Mouse (Mus musculus): ENCODE results near the gene Ppia. TPM values are rescaled to one million over a fixed set of nuclear protein-coding genes. Genes with fewer than 3 reads are reported as not detected.

The Ppia gene
- total and polyA plus RNA-seq, 2 experiments from 2014 or later = 2,268 to 3,654 TPM

DNA sequence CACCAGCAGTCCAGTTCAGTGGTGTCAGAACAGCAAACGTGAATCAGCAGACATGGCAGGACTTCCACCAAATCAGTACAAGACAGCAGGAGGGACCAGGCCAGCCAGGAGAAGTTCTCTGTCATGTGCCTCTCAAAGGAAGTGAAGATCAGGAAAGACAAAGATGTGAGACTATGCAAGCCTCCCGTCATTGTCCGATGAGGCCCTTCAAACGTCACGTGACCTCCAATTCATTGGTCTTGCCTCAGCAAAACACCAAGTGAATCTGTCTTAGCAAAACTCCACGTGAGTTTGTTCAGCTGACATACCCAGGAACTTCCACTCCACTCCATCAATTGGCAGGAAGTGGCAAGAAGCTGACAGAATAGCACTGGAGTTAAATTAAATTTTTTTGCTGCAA lies 40.8 kb downstream of the Ppia start:
- no peaks in the 10 kb centered on the region for H3K9me3 ChIP-seq (replicated peaks; ENCODE audit: control insufficient read depth, low read length)
- TF ChIP-seq CTCF (IDR thresholded peaks at IDR 0.05; ENCODE audit: low read depth) = no peak
- no peaks in the 10 kb centered on the region for H3K4me1 ChIP-seq (ENCODE audit: control insufficient read depth, insufficient read depth)
- no peak overlapping the region for H3K27ac ChIP-seq (ENCODE audit: low read depth)
- no peaks in the 10 kb centered on the region for H3K36me3 ChIP-seq (replicated peaks; ENCODE audit: control insufficient read depth, insufficient read depth, low read length)
- no peak overlapping the region for H3K4me2 ChIP-seq (ENCODE audit: low read depth, low read length)
- ATAC-seq (ENCODE audit: insufficient read depth, low read depth) = no peak
- no peak for DNase-seq (ENCODE audit: low spot score)
- no peaks in the 10 kb centered on the region for H3K27me3 ChIP-seq (ENCODE audit: control insufficient read depth, insufficient read depth, low read length)
- 58% methylated on average over 6 of the region's 6 CpGs for WGBS
- no peak overlapping the region for H3K9ac ChIP-seq (replicated peaks; ENCODE audit: low read depth, low read length)
- H3K4me3 ChIP-seq (ENCODE audit: low read depth, low read length) = no peak overlapping the region

DNA sequence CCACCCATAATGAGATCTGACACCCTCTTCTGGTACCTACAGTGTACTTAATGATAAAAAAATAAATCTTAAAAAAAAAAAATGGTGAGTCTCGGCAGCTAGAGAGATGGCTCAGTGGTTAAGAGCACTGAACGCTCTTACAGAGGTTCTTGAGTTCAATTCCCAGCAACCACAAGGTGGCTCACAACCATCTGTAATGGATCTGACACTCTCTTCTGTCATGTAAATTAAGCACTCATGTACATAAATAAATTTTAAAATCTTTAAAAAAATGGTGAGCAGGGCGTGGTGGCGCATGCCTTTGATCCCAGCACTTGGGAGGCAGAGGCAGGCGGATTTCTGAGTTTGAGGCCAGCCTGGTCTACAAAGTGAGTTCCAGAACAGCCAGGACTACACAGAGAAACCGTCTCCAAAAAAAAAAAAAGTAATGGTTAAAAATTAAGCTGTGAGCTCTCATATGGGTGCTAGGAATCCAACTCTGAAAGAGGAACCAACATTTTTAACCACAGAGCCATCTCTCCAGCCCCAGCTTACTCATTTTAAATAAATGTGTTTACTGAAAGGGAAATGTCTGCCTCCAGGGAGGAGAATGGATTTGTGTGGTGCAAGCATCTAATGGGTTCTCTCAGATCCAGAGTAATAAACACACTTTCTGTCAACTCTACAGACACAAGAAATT lies 48.1 kb downstream of the Ppia start:
- no peak overlapping the region for H3K9ac ChIP-seq (replicated peaks; ENCODE audit: low read depth, low read length)
- TF ChIP-seq CTCF (IDR thresholded peaks at IDR 0.05; ENCODE audit: low read depth) (no peak), EP300 (IDR thresholded peaks at IDR 0.05; ENCODE audit: low read depth) (no peak)

DNA sequence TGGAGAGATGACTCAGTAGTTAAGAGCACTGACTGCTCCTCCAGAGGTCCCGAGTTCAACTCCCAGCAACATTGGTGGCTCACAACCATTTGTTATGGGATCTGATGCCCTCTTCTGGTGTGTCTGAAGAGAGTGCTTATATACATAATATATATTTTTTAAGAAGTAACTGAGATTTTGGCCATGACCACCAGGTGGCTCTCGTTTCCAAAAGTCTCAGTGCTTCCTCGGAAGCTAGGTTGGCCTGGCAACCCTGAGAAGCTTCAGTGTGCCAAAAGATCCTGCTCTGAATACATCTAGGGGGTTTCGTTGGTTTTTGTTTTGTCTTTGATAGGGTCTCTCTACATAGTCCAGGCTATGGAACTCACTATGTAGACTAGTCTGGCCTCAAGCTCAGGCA lies 49.9 kb downstream of the Ppia start:
- Histone ChIP-seq H3K27me3 (ENCODE audit: control insufficient read depth, insufficient read depth, low read length) (no peaks in the 10 kb centered on the region), H3K4me2 (ENCODE audit: low read depth, low read length) (no peak overlapping the region), H3K4me3 (ENCODE audit: low read depth, low read length) (no peak overlapping the region), H3K9ac (replicated peaks; ENCODE audit: low read depth, low read length) (no peak overlapping the region), H3K27ac (ENCODE audit: low read depth) (no peak overlapping the region), H3K36me3 (replicated peaks; ENCODE audit: control insufficient read depth, insufficient read depth, low read length) (peaks cover 13% of the 10 kb centered on the region), H3K9me3 (replicated peaks; ENCODE audit: control insufficient read depth, low read length) (no peaks in the 10 kb centered on the region), H3K4me1 (ENCODE audit: control insufficient read depth, insufficient read depth) (peaks cover 7% of the 10 kb centered on the region)
- ATAC-seq (ENCODE audit: insufficient read depth, low read depth) (no peak), DNase-seq (ENCODE audit: low spot score) (peak; percentile 86)
- TF ChIP-seq CTCF (IDR thresholded peaks at IDR 0.05; ENCODE audit: low read depth) (peak; percentile 74), EP300 (IDR thresholded peaks at IDR 0.05; ENCODE audit: low read depth) (no peak)
- 25% methylated on average over 4 of the region's 4 CpGs for whole genome bisulfite sequencing

More for the DNA sequence above, 48.1 kb downstream of the Ppia start:
- H3K9me3 ChIP-seq (replicated peaks; ENCODE audit: control insufficient read depth, low read length) = no peaks in the 10 kb centered on the region
- peaks cover 13% of the 10 kb centered on the region for H3K36me3 ChIP-seq (replicated peaks; ENCODE audit: control insufficient read depth, insufficient read depth, low read length)
- H3K4me2 ChIP-seq (ENCODE audit: low read depth, low read length) = no peak overlapping the region
- H3K4me3 ChIP-seq (ENCODE audit: low read depth, low read length) = no peak overlapping the region
- ATAC-seq (ENCODE audit: insufficient read depth, low read depth) = no peak
- WGBS = 87% methylated on average over 6 of the region's 6 CpGs
- no peak for DNase-seq (ENCODE audit: low spot score)
- no peaks in the 10 kb centered on the region for H3K4me1 ChIP-seq (ENCODE audit: control insufficient read depth, insufficient read depth)
- no peak overlapping the region for H3K27ac ChIP-seq (ENCODE audit: low read depth)
- H3K27me3 ChIP-seq (ENCODE audit: control insufficient read depth, insufficient read depth, low read length) = no peaks in the 10 kb centered on the region

DNA sequence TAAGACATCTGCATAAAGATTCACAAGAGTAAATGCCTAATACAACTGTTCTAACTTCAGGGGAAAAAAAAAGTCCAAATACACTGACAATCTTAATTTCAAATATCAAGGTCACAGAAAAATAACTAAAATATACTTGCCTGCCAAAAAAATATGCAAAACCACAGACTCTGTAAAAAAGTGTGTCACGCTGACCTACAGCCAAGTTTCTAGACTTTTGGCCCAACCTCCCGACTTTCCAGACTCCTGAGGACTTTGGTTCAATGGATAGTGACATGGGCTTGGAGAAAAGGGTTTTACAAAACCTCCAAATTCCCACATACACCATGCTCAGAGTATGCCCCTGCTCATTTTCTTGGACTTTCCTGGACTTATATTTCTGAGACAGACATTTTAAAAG lies 53.3 kb downstream of the Ppia start:
- Histone ChIP-seq H3K27ac (ENCODE audit: low read depth) (no peak overlapping the region), H3K9me3 (replicated peaks; ENCODE audit: control insufficient read depth, low read length) (no peaks in the 10 kb centered on the region), H3K4me1 (ENCODE audit: control insufficient read depth, insufficient read depth) (peaks cover 23% of the 10 kb centered on the region), H3K4me2 (ENCODE audit: low read depth, low read length) (no peak overlapping the region), H3K4me3 (ENCODE audit: low read depth, low read length) (no peak overlapping the region), H3K27me3 (ENCODE audit: control insufficient read depth, insufficient read depth, low read length) (no peaks in the 10 kb centered on the region), H3K36me3 (replicated peaks; ENCODE audit: control insufficient read depth, insufficient read depth, low read length) (peaks cover 13% of the 10 kb centered on the region), H3K9ac (replicated peaks; ENCODE audit: low read depth, low read length) (no peak overlapping the region)
- DNase-seq (ENCODE audit: low spot score) (no peak), ATAC-seq (ENCODE audit: insufficient read depth, low read depth) (no peak)
- 61% methylated on average over 2 of the region's 2 CpGs for WGBS
- TF ChIP-seq CTCF (IDR thresholded peaks at IDR 0.05; ENCODE audit: low read depth) (no peak), EP300 (IDR thresholded peaks at IDR 0.05; ENCODE audit: low read depth) (no peak)

Small RNA genes lying within 50 kb of the gene (microRNA-seq; reads per million reads assigned to microRNA genes)
- gene Mir7651 = 0.89 reads per million

Other genes starting within 250 kb of the Ppia start
- gene A730071L15Rik, start 215.4 kb upstream of the Ppia start, total RNA-seq (2014; rRNA removed; ENCODE audit: low replicate concordance) = not detected in 2 replicates
- 0.30 and 0.41 TPM in 2 replicates for gene A730071L15Rik, start 215.4 kb upstream of the Ppia start, polyA plus RNA-seq (2015; fragmentation: Nextera tagmentation; extraction: Ambion mirVana)
- 37.0 and 37.8 TPM in 2 replicates for gene Nudcd3, start 215.0 kb upstream of the Ppia start, total RNA-seq (2014; rRNA removed; ENCODE audit: low replicate concordance)
- 25.0 and 29.2 TPM in 2 replicates for gene Nudcd3, start 215.0 kb upstream of the Ppia start, polyA plus RNA-seq (2015; fragmentation: Nextera tagmentation; extraction: Ambion mirVana)
- gene Npc1l1, start 185.3 kb upstream of the Ppia start, total RNA-seq (2014; rRNA removed; ENCODE audit: low replicate concordance) = not detected in 2 replicates
- gene Npc1l1, start 185.3 kb upstream of the Ppia start, polyA plus RNA-seq (2015; fragmentation: Nextera tagmentation; extraction: Ambion mirVana) = 0.04 TPM in 1 of 2 replicates, not detected in the other
- gene Ddx56, start 147.7 kb upstream of the Ppia start, total RNA-seq (2014; rRNA removed; ENCODE audit: low replicate concordance) = 45.5 and 46.1 TPM in 2 replicates
- gene Ddx56, start 147.7 kb upstream of the Ppia start, polyA plus RNA-seq (2015; fragmentation: Nextera tagmentation; extraction: Ambion mirVana) = 41.2 and 41.4 TPM in 2 replicates
- 93.4 and 124 TPM in 2 replicates for gene Tmed4, start 140.6 kb upstream of the Ppia start, total RNA-seq (2014; rRNA removed; ENCODE audit: low replicate concordance)
- 83.7 and 90.5 TPM in 2 replicates for gene Tmed4, start 140.6 kb upstream of the Ppia start, polyA plus RNA-seq (2015; fragmentation: Nextera tagmentation; extraction: Ambion mirVana)
- gene Ogdh, start 123.8 kb upstream of the Ppia start, total RNA-seq (2014; rRNA removed; ENCODE audit: low replicate concordance) = 412 and 435 TPM in 2 replicates
- gene Ogdh, start 123.8 kb upstream of the Ppia start, polyA plus RNA-seq (2015; fragmentation: Nextera tagmentation; extraction: Ambion mirVana) = 328 and 338 TPM in 2 replicates
- gene Zmiz2, start 26.4 kb upstream of the Ppia start, total RNA-seq (2014; rRNA removed; ENCODE audit: low replicate concordance) = 42.3 and 45.4 TPM in 2 replicates
- gene Zmiz2, start 26.4 kb upstream of the Ppia start, polyA plus RNA-seq (2015; fragmentation: Nextera tagmentation; extraction: Ambion mirVana) = 6.9 and 7.0 TPM in 2 replicates
- gene H2afv, start 29.0 kb downstream of the Ppia start, total RNA-seq (2014; rRNA removed; ENCODE audit: low replicate concordance) = 106 and 157 TPM in 2 replicates
- gene H2afv, start 29.0 kb downstream of the Ppia start, polyA plus RNA-seq (2015; fragmentation: Nextera tagmentation; extraction: Ambion mirVana) = 213 and 232 TPM in 2 replicates
- gene Purb, start 60.5 kb downstream of the Ppia start, total RNA-seq (2014; rRNA removed; ENCODE audit: low replicate concordance) = 40.4 and 48.4 TPM in 2 replicates
- gene Purb, start 60.5 kb downstream of the Ppia start, polyA plus RNA-seq (2015; fragmentation: Nextera tagmentation; extraction: Ambion mirVana) = 18.4 and 22.0 TPM in 2 replicates
- 0.65 and 1.6 TPM in 2 replicates for gene Myo1g, start 105.5 kb downstream of the Ppia start, total RNA-seq (2014; rRNA removed; ENCODE audit: low replicate concordance)
- 0.49 and 0.56 TPM in 2 replicates for gene Myo1g, start 105.5 kb downstream of the Ppia start, polyA plus RNA-seq (2015; fragmentation: Nextera tagmentation; extraction: Ambion mirVana)
- gene Ccm2, start 131.4 kb downstream of the Ppia start, total RNA-seq (2014; rRNA removed; ENCODE audit: low replicate concordance) = 54.4 and 56.9 TPM in 2 replicates
- gene Ccm2, start 131.4 kb downstream of the Ppia start, polyA plus RNA-seq (2015; fragmentation: Nextera tagmentation; extraction: Ambion mirVana) = 38.4 and 41.9 TPM in 2 replicates
- 0.95 and 2.5 TPM in 2 replicates for gene Nacad, start 190.6 kb downstream of the Ppia start, total RNA-seq (2014; rRNA removed; ENCODE audit: low replicate concordance)
- gene Nacad, start 190.6 kb downstream of the Ppia start, polyA plus RNA-seq (2015; fragmentation: Nextera tagmentation; extraction: Ambion mirVana) = 1.2 TPM in 2 replicates
- 62.5 and 82.9 TPM in 2 replicates for gene Tbrg4, start 210.6 kb downstream of the Ppia start, total RNA-seq (2014; rRNA removed; ENCODE audit: low replicate concordance)
- 52.5 and 65.8 TPM in 2 replicates for gene Tbrg4, start 210.6 kb downstream of the Ppia start, polyA plus RNA-seq (2015; fragmentation: Nextera tagmentation; extraction: Ambion mirVana)
- gene Wap, start 223.2 kb downstream of the Ppia start, total RNA-seq (2014; rRNA removed; ENCODE audit: low replicate concordance) = not detected in 2 replicates
- gene Wap, start 223.2 kb downstream of the Ppia start, polyA plus RNA-seq (2015; fragmentation: Nextera tagmentation; extraction: Ambion mirVana) = not detected in 2 replicates
- gene Ramp3, start 243.1 kb downstream of the Ppia start, total RNA-seq (2014; rRNA removed; ENCODE audit: low replicate concordance) = 4.6 and 16.9 TPM in 2 replicates
- 5.0 TPM in 2 replicates for gene Ramp3, start 243.1 kb downstream of the Ppia start, polyA plus RNA-seq (2015; fragmentation: Nextera tagmentation; extraction: Ambion mirVana)

Measured in heart, postnatal 0 days (tissue).